Mouse (Mus musculus) left cerebral cortex, postnatal 10 days (tissue): ENCODE results near the gene Dhrs3. TPM values are rescaled to one million over a fixed set of nuclear protein-coding genes. Genes with fewer than 3 reads are reported as not detected.
A peak's percentile ranks its signal among the peaks of the same experiment; 100 is the strongest.

Source experiments
- DNase-seq, 2 experiments: peaks; one replicate each; pipeline ENCODE4 v3.0.0; 2021 to 2022; ENCODE audit warnings: low spot score in 2 of 2, mixed read lengths in 1 of 2; ENCODE audit errors: extremely low spot score in 1 of 2
- intact Hi-C: fragments of 180-260 bp; cut with DNase I; formaldehyde crosslinking; loops from one replicate; pipeline ENCODE4 v1.15.1; 2025
- total RNA-seq, 2 experiments: library from RNA; stranded (reverse); gene quantifications; 2 replicates each; pipeline ENCODE4 v1.2.3; 2021

The Dhrs3 gene
- total RNA-seq, 2 experiments from 2014 or later: 16.0 to 16.6 TPM

DNA sequence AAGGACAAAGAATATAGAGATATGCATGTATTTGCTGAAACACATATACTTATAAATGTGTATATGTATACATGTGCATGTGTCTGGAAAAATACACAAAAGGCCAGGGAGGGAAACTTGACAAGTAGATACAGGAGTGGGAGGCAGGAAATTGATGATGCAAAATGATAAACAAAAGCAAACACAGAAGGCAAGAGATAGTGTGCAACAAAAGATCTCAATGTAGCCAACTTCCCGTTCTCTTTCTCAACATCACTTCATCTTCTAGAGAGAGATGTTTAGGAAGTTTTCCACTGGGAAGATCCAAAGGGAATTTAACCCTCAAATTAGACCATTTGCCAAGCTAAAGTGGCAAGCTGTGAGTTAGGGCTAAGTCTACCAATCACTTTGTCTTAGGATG lies 63.7 kb downstream of the Dhrs3 start:
- intact Hi-C loops: no loop called here
- DNase-seq: no peak

DNA sequence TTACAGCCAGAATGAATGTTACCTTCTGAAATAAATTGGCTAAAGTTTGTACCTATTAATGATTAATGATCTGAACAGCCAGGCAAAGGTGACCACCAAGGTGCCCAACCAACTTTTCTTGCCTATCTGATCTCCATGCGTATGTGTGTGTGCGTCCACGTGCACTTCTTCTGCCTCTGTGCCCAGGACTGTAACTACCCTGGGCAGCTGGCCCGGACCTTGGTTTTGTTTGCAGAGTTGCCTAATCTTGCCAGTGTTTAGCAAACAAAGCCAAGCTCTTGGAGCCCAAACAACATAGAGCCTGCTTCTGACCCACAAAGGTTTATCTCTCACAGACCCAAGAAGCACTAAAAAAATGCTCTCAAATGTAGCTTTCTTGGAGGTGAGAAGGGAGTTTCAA lies 64.6 kb downstream of the Dhrs3 start:
- no peak for DNase-seq
- intact Hi-C loops: no loop called here

DNA sequence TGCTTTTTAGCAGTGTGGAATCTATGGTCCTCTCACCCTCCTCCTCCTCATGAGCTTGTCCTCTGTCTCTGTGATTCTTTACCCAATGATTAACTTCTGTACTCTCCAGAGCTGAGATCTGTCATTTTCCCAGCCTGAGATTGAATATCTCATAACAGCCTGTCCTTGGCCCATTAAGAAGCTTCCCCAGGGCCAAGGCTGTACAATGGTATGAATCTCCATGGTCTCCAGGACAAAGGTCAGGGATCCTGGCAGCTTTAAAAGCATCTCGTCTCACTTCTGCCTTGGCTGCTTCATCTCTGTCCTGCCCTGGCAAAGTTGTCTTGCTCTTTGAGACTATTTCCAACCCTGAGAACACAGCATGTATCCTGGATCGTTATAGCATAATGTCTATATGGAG lies 65.1 kb downstream of the Dhrs3 start:
- intact Hi-C loops: no loop called here
- DNase-seq: no peak

DNA sequence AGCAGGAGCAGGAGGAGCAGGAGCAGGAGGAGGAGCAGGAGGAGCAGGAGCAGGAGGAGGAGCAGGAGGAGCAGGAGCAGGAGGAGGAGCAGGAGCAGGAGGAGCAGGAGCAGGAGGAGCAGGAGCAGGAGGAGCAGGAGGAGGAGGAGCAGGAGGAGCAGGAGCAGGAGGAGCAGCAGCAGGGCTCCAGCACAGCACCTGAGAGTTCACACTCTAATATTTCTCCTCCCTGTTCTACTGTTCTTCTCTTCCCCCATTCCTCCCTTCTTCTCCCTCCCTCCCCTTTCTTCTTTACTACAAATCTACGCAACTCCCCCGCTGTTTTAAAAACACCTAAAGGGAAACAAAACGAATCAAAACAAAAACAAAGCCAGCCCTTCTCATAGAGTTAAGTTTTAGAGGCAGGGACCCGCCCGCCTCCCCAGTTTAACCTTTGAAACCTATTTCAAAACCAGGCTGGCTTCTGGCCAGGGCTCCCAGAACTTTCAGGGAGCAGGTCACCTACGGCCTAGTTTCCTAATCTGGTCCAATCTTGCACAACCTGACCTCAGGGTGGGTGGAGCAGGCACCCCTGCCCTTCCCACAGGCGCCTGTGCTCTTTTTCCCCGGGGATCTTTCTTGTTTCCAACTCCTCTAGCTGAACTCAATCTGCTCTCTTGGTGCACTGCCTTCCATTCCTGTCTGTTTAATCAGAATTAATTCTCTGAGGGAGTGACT lies 67.7 kb downstream of the Dhrs3 start:
- intact Hi-C loops: no loop called here
- peak in 1 of 2 experiments; percentile 58 for DNase-seq

DNA sequence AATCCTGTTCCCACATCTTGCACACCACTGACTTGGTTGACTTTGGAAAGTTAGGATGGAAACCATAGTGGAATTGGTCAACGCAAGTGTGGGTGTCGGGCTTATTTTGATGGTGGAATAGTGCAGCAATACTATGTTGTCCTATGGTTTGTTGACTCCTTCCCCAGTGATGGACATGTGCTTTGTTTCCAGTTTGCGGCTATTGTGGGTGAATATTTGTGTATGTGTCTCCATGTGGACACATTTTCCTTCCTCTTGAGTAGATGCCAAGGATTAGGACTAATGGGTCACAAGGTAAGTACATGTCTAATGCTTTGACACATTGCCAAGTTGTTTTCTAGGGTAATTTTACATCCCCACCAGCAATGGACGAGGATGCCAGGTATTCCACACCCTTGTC lies 68.6 kb downstream of the Dhrs3 start:
- intact Hi-C loops: no loop called here
- no peak for DNase-seq

DNA sequence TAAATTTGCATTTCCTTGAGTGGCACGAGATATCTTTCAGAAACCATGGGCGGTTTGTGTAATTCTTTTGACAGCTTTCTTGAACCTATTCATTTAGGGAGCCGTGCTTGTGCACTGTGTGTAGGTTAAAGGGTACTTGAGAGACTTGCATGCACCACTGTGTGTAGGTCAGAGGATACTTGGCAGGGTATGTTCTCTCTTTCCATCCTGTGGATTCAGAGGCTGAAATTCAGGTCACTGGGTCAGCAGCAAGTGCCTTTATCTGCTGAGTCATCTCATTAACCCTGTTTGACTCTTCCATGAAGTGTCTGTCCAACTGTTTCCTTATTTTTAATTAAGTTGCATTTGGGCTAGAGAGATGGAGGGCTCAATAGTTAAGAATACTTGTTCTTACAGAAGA lies 69.1 kb downstream of the Dhrs3 start:
- intact Hi-C loops: no loop called here
- DNase-seq: no peak

DNA sequence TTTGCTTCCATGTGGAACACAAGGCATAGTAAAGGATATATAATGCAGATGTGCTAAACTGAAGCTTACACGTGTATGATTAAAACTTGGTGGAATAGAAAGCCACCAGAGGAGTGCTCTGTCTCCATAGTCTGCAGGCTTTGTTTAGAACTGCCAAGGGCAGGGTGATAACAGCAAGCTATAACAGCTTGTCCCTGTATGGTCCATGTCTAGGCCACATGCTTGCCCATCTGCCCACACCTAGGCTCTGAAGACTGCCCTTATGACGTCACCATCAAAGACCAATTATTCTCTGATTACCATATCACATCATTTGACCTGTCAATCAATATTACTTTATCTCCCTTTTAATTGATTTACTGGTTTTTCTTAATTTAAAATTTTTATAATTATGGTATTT lies 72.6 kb downstream of the Dhrs3 start:
- DNase-seq: no peak
- intact Hi-C loops: no loop called here

DNA sequence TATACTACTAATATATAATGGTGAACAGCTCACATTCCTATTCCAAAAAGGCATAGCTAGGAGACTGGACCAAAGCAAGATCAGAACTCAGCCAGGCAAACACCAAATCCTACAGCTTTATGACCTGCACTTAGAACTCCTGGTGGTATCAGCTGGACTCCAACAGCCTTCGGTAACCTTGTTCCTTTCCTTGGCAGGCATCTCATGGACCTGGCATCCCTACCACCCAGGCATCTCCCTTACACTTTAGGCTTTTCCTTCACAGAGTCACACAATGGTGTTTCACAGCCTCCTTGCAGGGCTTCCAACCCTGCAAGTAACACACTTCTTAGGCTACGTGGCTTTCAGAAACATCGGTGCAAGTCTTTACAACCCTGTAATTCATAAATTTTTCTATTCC lies 75.7 kb downstream of the Dhrs3 start:
- no peak for DNase-seq
- intact Hi-C loops: no loop called here

DNA sequence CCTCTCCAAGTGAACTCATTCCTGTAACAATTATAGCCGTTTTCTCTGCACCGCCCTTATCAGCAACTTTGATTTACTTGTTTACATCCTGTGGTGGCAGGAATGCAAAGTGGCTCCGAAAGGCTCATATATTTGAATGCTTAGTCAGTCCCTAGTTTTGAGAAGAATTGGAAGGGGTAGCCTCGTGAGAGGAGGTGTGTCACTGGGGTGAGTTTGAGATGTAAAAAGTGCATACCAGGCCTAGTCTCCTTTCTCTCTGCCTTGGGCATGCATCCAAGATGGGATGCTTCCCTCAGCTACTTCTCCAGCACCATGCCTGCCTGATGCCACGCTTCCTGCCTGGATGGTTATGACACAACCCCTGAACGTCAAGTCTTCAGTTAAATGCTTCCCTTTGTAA lies 76.4 kb downstream of the Dhrs3 start:
- intact Hi-C loops: no loop called here
- DNase-seq: no peak

DNA sequence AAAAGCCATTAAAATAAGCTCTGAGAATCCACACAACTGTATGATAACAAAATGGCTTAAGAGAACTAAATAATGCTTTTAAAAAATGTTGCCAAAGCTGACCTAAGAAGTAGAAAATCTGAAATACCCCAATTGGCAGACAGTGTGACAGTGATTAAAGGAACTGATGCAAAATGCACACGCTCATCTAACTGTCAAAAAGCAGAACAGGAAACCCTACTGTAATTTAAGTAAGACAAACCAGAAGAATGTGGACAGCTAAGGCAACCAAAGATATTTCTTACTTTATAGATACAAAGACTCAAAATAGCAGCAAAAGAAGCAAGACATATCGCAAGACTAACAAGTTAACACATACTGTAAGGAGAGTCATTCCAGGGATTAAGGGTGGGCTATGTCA lies 78.4 kb downstream of the Dhrs3 start:
- DNase-seq: no peak
- intact Hi-C loops: loop anchor here (10.0 kb wide), 1 partner anchor 76 kb away; the partner anchor contains the start of gene Dhrs3

DNA sequence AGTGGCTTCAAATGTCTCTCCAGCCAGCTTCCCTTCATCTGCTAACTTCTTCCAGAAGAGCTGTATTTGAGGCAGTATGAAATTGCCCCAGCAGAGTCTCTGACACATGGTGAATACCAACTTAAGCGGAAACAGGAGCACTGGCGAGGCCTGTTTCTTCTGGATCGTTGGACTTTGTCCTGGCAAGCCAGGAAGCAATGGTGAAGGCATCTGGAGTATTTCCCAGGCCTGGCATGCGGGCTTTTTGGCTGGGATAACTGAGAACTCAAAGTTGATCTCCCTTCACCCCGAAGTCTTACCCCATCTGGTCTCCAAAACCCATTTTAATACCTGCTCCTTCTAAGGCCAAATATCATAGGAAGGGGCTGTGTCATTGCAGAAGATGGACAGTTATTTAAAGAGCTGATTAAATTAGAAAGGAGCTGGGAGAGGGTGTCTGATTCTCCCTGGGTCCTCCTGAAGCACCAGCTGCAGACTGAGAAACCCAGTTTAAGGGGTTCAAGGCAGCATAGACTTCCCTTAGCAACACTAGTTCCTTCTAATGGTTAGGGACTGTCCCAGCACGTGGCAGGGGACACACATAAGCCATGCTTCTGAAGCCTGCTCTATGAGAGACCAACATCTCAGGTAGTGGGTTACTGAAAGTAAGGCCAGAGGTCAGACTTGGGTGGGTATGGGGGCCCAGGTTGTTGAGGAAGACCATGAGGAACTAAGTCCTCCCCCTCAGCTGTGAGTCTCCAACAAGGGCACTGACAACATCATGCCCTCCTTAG lies 80.5 kb downstream of the Dhrs3 start:
- intact Hi-C loops: loop anchor here (10.0 kb wide), 1 partner anchor 78 kb away; the partner anchor contains the start of gene Dhrs3
- DNase-seq: peak in 1 of 2 experiments; percentile 38

DNA sequence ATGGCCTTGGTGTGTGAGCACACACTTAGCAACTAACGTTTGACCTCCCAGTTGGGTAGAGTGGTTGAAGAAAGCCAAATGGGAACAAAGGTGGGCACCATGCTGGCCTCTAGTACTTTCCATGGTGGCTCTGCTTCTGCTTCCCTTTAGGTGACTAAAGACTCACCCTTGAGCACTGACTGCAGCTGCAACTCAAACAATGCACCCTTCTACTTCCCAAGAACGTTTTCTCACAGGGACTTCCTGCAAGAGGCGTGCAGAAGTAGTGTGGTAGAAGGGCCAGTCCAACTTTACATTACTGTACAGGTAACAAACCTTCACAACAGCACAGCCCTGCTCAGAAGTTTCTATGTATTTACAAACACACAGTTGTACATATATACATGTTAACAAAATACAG lies 81.8 kb downstream of the Dhrs3 start:
- intact Hi-C loops: loop anchor here (10.0 kb wide), 1 partner anchor 80 kb away; the partner anchor contains the start of gene Dhrs3
- no peak for DNase-seq

DNA sequence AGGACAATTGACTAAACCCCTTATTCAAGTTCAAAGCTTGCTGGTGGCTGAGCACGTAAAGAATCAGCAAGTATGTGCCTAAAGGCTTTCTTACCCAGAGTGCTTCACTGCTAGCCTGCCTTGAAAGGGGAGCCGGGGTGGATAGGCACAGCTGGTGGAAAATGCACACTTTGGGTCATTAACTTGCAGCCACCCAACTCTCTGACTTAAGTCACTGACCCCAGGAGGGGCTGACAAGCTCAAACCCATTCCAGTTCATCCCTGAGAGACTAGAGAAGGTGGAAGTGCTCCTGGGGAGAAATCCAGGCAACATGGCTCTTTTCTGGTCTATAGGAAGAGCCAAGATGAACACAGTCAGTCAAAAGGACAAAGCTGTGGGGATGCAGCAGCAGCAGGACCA lies 82.9 kb downstream of the Dhrs3 start:
- intact Hi-C loops: loop anchor here (10.0 kb wide), 1 partner anchor 81 kb away; the partner anchor contains the start of gene Dhrs3

DNA sequence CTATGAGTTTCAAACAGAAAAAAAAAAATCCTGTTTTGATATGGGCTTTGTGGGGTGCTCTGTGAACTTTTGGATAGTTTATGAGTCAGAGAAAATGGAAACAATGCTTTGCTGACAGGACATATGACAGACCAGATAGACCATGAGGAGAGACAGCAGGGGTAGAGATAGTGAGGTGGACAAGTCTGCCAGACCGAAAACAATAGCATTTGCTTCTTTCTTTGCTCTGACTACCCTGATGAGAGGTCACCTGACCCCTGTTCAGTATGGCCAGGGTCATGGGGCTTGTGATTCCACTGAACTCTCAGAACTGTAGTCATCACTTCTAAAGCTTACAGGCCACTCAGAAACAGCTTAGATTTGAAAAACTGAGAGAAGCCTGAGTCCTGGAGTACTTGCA lies 84.4 kb downstream of the Dhrs3 start:
- DNase-seq: no peak
- intact Hi-C loops: loop anchor here (10.0 kb wide), 1 partner anchor 82 kb away; the partner anchor contains the start of gene Dhrs3

More for the DNA sequence above, 82.9 kb downstream of the Dhrs3 start:
- DNase-seq: no peak

Other genes with a start within 250 kb of the Dhrs3 start
- not detected for gene Gm436, start 206.5 kb upstream of the Dhrs3 start, total RNA-seq
- gene Gm13178, start 171.4 kb upstream of the Dhrs3 start, total RNA-seq: not detected
- not detected for gene Gm438, start 106.2 kb upstream of the Dhrs3 start, total RNA-seq